Mouse (Mus musculus): ENCODE measurements around the gene Awat1. TPM values are rescaled to one million over a fixed set of nuclear protein-coding genes. Genes with fewer than 3 reads are reported as not detected.

The Awat1 gene
- total RNA-seq (2023; ENCODE audit: inconsistent age) = not detected in 4 replicates

GRCm38 (mm10) chrX:100571951-100572350 lies at the start of gene Awat1:
TSS of gene Awat1 (plus strand) at chrX:100572251.

GRCm38 (mm10) chrX:100524471-100524870 lies 47.6 kb upstream of the Awat1 start, which contains the start of gene Dgat2l6:
TSS of gene Dgat2l6 (plus strand) at chrX:100524838.

GRCm38 (mm10) chrX:100594791-100595190 lies 22.7 kb downstream of the Awat1 start, which contains the start of gene P2ry4:
TSS of gene P2ry4 (minus strand) at chrX:100594869.

GRCm38 (mm10) chrX:100605314-100605713 lies 33.3 kb downstream of the Awat1 start, which contains the start of gene Arr3:
TSS of gene Arr3 (plus strand) at chrX:100605497.

GRCm38 (mm10) chrX:100625546-100625801 lies 53.4 kb downstream of the Awat1 start, which contains the start of gene Kif4:
TSS of gene Kif4 (plus strand) at chrX:100625737.

GRCm38 (mm10) chrX:100625802-100626793 lies 54.0 kb downstream of the Awat1 start, which contains the start of gene Pdzd11:
TSS of gene Pdzd11 (minus strand) at chrX:100626568.

Other genes with a start within 250 kb of the Awat1 start
- gene Otud6a, start 143.2 kb upstream of the Awat1 start, total RNA-seq (2023; ENCODE audit: inconsistent age) = not detected in 4 replicates
- gene Awat2, start 129.5 kb upstream of the Awat1 start, total RNA-seq (2023; ENCODE audit: inconsistent age) = 0.32 to 0.94 TPM (median 0.52 TPM) in 4 replicates
- 52.5 to 59.3 TPM (median 57.1 TPM) in 4 replicates for gene Igbp1, start 78.0 kb upstream of the Awat1 start, total RNA-seq (2023; ENCODE audit: inconsistent age)
- not detected in 4 replicates for gene Dgat2l6, start 47.4 kb upstream of the Awat1 start, total RNA-seq (2023; ENCODE audit: inconsistent age)
- gene P2ry4, start 22.6 kb downstream of the Awat1 start, total RNA-seq (2023; ENCODE audit: inconsistent age) = not detected in 4 replicates
- gene Arr3, start 33.2 kb downstream of the Awat1 start, total RNA-seq (2023; ENCODE audit: inconsistent age) = not detected in 4 replicates
- 1.2 to 2.1 TPM (median 1.5 TPM) in 4 replicates for gene Kif4, start 53.5 kb downstream of the Awat1 start, total RNA-seq (2023; ENCODE audit: inconsistent age)
- gene Pdzd11, start 54.3 kb downstream of the Awat1 start, total RNA-seq (2023; ENCODE audit: inconsistent age) = 16.7 to 20.2 TPM (median 17.9 TPM) in 4 replicates
- not detected in 4 replicates for gene Gdpd2, start 157.6 kb downstream of the Awat1 start, total RNA-seq (2023; ENCODE audit: inconsistent age)
- gene Dlg3, start 195.5 kb downstream of the Awat1 start, total RNA-seq (2023; ENCODE audit: inconsistent age) = 5.5 to 7.5 TPM (median 6.5 TPM) in 4 replicates

Measured in B cell, adult (primary cell).